Mouse (Mus musculus) CH12.LX (cell line): ENCODE data around the gene Pld1. TPM values are rescaled to one million over a fixed set of nuclear protein-coding genes. Genes with fewer than 3 reads are reported as not detected.

Experiments
- DNase-seq: peaks from one replicate; pipeline ENCODE4 v3.0.0-alpha.2; 2013; ENCODE audit errors: extremely low read depth
- H3K27ac ChIP-seq: 2 replicates; pipeline ENCODE4 v1.5.1; 2012; ENCODE audit warnings: low read depth, mild to moderate bottlenecking, control low read depth, moderate library complexity; ENCODE audit not compliant: insufficient read depth
- H3K27me3 ChIP-seq: replicated peaks from 2 replicates; pipeline ENCODE3; 2012; ENCODE audit warnings: inconsistent platforms
- H3K36me3 ChIP-seq, 2 experiments: replicated peaks in 1 of 2; 2 replicates each; pipeline versions ENCODE3 to v1.6.1; 2012; ENCODE audit warnings: inconsistent platforms in 1 of 2, low read length in 1 of 2, mild to moderate bottlenecking in 1 of 2, mixed read lengths in 1 of 2, moderate library complexity in 1 of 2; ENCODE audit not compliant: control insufficient read depth in 1 of 2, insufficient read depth in 1 of 2
- H3K4me1 ChIP-seq, 2 experiments: 2 replicates each; pipeline ENCODE4 v1.6.1; 2012; ENCODE audit warnings: inconsistent platforms in 1 of 2, moderate library complexity in 1 of 2; ENCODE audit not compliant: insufficient read depth in 2 of 2, control insufficient read depth in 1 of 2
- H3K4me2 ChIP-seq: 2 replicates; pipeline ENCODE4 v1.6.1; 2012; ENCODE audit warnings: low read depth, mild to moderate bottlenecking, control low read depth; ENCODE audit not compliant: poor library complexity, insufficient read depth, severe bottlenecking
- H3K4me3 ChIP-seq, 3 experiments: fragments of 150-350 bp in 1 of 3; sonication (generic) in 1 of 3; replicated peaks in 1 of 3; 2 replicates each; pipeline versions ENCODE3 to v1.5.1; 2011 to 2012; ENCODE audit warnings: low read depth in 2 of 3, low read length in 2 of 3, mild to moderate bottlenecking in 2 of 3, moderate library complexity in 2 of 3, control low read depth in 1 of 3, improper control_type of control experiment in 1 of 3, inconsistent platforms in 1 of 3, mixed read lengths in 1 of 3; ENCODE audit not compliant: poor library complexity in 1 of 3
- H3K79me2 ChIP-seq: replicated peaks from 2 replicates; pipeline ENCODE4 v1.6.1; 2012; ENCODE audit warnings: mild to moderate bottlenecking, moderate library complexity; ENCODE audit not compliant: control insufficient read depth, poor library complexity, insufficient read depth, severe bottlenecking; ENCODE audit errors: extremely low read depth
- H3K9ac ChIP-seq: 2 replicates; pipeline ENCODE4 v1.6.1; 2012; ENCODE audit warnings: low read depth, mild to moderate bottlenecking, control low read depth, moderate library complexity; ENCODE audit not compliant: insufficient read depth
- H3K9me3 ChIP-seq: replicated peaks from 2 replicates; pipeline ENCODE3; 2012; ENCODE audit warnings: low read length, inconsistent platforms, mixed read lengths
- CTCF ChIP-seq, 2 experiments: IDR thresholded peaks in 1 of 2; conservative IDR thresholded peaks in 1 of 2; 2 replicates each; pipeline ENCODE4 v1.5.1; 2011 to 2012; ENCODE audit warnings: low read depth in 2 of 2, low read length in 2 of 2, improper control_type of control experiment in 1 of 2, inconsistent platforms in 1 of 2, mild to moderate bottlenecking in 1 of 2, moderate library complexity in 1 of 2
- GABPA ChIP-seq: IDR thresholded peaks from 2 replicates; pipeline ENCODE4 v1.6.1; 2012; ENCODE audit warnings: low read depth, low read length, improper control_type of control experiment, inconsistent platforms; ENCODE audit not compliant: insufficient replicate concordance
- JUN ChIP-seq: IDR thresholded peaks from 2 replicates; pipeline ENCODE4 v1.6.1; 2011; ENCODE audit warnings: low read depth, mild to moderate bottlenecking, low read length, improper control_type of control experiment, moderate library complexity; ENCODE audit not compliant: insufficient read depth
- KAT2A ChIP-seq: IDR thresholded peaks from 2 replicates; pipeline ENCODE4 v1.6.1; 2012; ENCODE audit warnings: low read length, improper control_type of control experiment, inconsistent platforms; ENCODE audit not compliant: insufficient replicate concordance
- MAX ChIP-seq: IDR thresholded peaks from 2 replicates; pipeline ENCODE4 v1.6.1; 2011; ENCODE audit warnings: low read length, improper control_type of control experiment
- MEF2A ChIP-seq: IDR thresholded peaks from 2 replicates; pipeline ENCODE4 v1.6.1; 2014; ENCODE audit warnings: low read depth, mild to moderate bottlenecking, inconsistent platforms, low read length, improper control_type of control experiment, borderline replicate concordance
- MXI1 ChIP-seq: IDR thresholded peaks from 2 replicates; pipeline ENCODE4 v1.6.1; 2011; ENCODE audit warnings: mild to moderate bottlenecking, low read depth, low read length, improper control_type of control experiment
- MYC ChIP-seq: IDR thresholded peaks from 2 replicates; pipeline ENCODE4 v1.6.1; 2011; ENCODE audit warnings: low read depth, mild to moderate bottlenecking, improper control_type of control experiment, low read length
- POLR2A ChIP-seq: IDR thresholded peaks from 2 replicates; pipeline ENCODE4 v1.6.1; 2011; ENCODE audit warnings: low read depth, mild to moderate bottlenecking, improper control_type of control experiment, low read length
- POLR2AphosphoS2 ChIP-seq: IDR thresholded peaks from 2 replicates; pipeline ENCODE4 v1.6.1; 2011; ENCODE audit warnings: low read depth, low read length, improper control_type of control experiment
- RAD21 ChIP-seq: IDR thresholded peaks from 2 replicates; pipeline ENCODE4 v1.6.1; 2011; ENCODE audit warnings: low read depth, mild to moderate bottlenecking, low read length, improper control_type of control experiment, moderate library complexity
- SIN3A ChIP-seq: IDR thresholded peaks from 2 replicates; pipeline ENCODE4 v1.6.1; 2012; ENCODE audit warnings: low read length, improper control_type of control experiment, inconsistent platforms
- TCF12 ChIP-seq: IDR thresholded peaks from 2 replicates; pipeline ENCODE4 v1.6.1; 2014; ENCODE audit warnings: low read depth, mild to moderate bottlenecking, inconsistent platforms, low read length, improper control_type of control experiment
- UBTF ChIP-seq: IDR thresholded peaks from 2 replicates; pipeline ENCODE4 v1.6.1; 2012; ENCODE audit warnings: low read depth, mild to moderate bottlenecking, inconsistent platforms, low read length, improper control_type of control experiment, moderate library complexity
- USF1 ChIP-seq: IDR thresholded peaks from 2 replicates; pipeline ENCODE4 v1.6.1; 2014; ENCODE audit warnings: low read depth, mild to moderate bottlenecking, inconsistent platforms, low read length, improper control_type of control experiment
- ZC3H11A ChIP-seq: IDR thresholded peaks from 2 replicates; pipeline ENCODE4 v1.6.1; 2012; ENCODE audit warnings: low read depth, mild to moderate bottlenecking, inconsistent platforms, low read length, improper control_type of control experiment
- ZNF384 ChIP-seq: IDR thresholded peaks from 2 replicates; pipeline ENCODE4 v1.6.1; 2012; ENCODE audit warnings: low read depth, low read length, improper control_type of control experiment, inconsistent platforms
- dilution Hi-C: fragments of 300-500 bp; cut with MboI; formaldehyde crosslinking; loops from 2 replicates; pipeline ENCODE4 v1.14.3; 2020; ENCODE audit warnings: low sequenced_read_pairs; ENCODE audit not compliant: extremely low pct_unique_long_range_greater_than_20kb, extremely low pct_ligation_motif_present
- in situ Hi-C: fragments of 300-500 bp; cut with MboI; formaldehyde crosslinking; loops from 3 replicates; pipeline ENCODE4 v1.14.3; 2019; ENCODE audit warnings: low sequenced_read_pairs, low pct_ligation_motif_present, low pct_unique_long_range_greater_than_20kb, mixed read lengths
- polyA plus RNA-seq: library from polyadenylated mRNA; unstranded; fragments of >175 nt; gene quantifications from 2 replicates; pipeline ENCODE4 v1.2.1, GENCODE M21; 2012; ENCODE audit warnings: low read depth; ENCODE audit not compliant: insufficient read length
- total RNA-seq, 2 experiments: library from RNA; depleted of rRNA; stranded (reverse); fragments of 300-350 nt in 1 of 2; fragments of >200 nt in 1 of 2; gene quantifications; 2 replicates each; pipeline ENCODE4 v1.2.3; 2012 to 2014

Pld1 gene
- total and polyA plus RNA-seq, 3 experiments = not detected

GRCm38 (mm10) chr3:27898178-27898577, 40.3 kb upstream of the Pld1 start:
- Histone ChIP-seq H3K9ac (no peak overlapping the region), H3K4me3 (no peak overlapping the region), H3K4me2 (no peak overlapping the region), H3K27me3 (no peaks in the 10 kb centered on the region), H3K9me3 (peaks cover 76% of the 10 kb centered on the region), H3K79me2 (no peaks in the 10 kb centered on the region), H3K4me1 (no peaks in the 10 kb centered on the region), H3K36me3 (no peaks in the 10 kb centered on the region), H3K27ac (no peak overlapping the region)
- no peak for TF ChIP-seq GABPA
- no peak for TF ChIP-seq MYC
- dilution Hi-C loops = no loop called here
- in situ Hi-C loops = no loop called here
- no peak for DNase-seq

- H3K9ac ChIP-seq = no peak overlapping the region
- TF ChIP-seq RAD21 = no peak
- TF ChIP-seq CTCF (conservative IDR thresholded peaks at IDR 0.05 in 1 of 2, IDR thresholded peaks at IDR 0.05 in 1 of 2; ENCODE audit: low read depth in 2 of 2, low read length in 2 of 2) = no peak
- no peak for TF ChIP-seq ZC3H11A
- no peak for TF ChIP-seq MEF2A
- TF ChIP-seq POLR2A = no peak
- no peak for TF ChIP-seq ZNF384
- TF ChIP-seq POLR2AphosphoS2 = no peak
- no peak for TF ChIP-seq SIN3A
- no peak for TF ChIP-seq KAT2A
- no peak for TF ChIP-seq JUN
- no peak for TF ChIP-seq UBTF
- no peak for TF ChIP-seq USF1
- TF ChIP-seq MAX = no peak
- TF ChIP-seq MXI1 = no peak
- TF ChIP-seq TCF12 = no peak
- TF ChIP-seq, all 38 proteins: peak for 0
- DNase-seq = no peak
- dilution Hi-C loops = no loop called here
- Histone ChIP-seq H3K4me1 (no peaks in the 10 kb centered on the region), H3K4me2 (no peak overlapping the region), H3K36me3 (no peaks in the 10 kb centered on the region), H3K79me2 (no peaks in the 10 kb centered on the region), H3K4me3 (no peak overlapping the region), H3K9me3 (peaks cover 77% of the 10 kb centered on the region), H3K27ac (no peak overlapping the region), H3K27me3 (no peaks in the 10 kb centered on the region)
- in situ Hi-C loops = no loop called here
Observed at GRCm38 (mm10) chr3:27899012-27899726, 39.3 kb upstream of the Pld1 start.
